Mouse (Mus musculus) cerebellum, adult 2 months (tissue): ENCODE results near the gene Rgs21. TPM values are rescaled to one million over a fixed set of nuclear protein-coding genes. Genes with fewer than 3 reads are reported as not detected.

ENCODE experiments used
- DNase-seq, 2 experiments: peaks; one replicate each; pipeline ENCODE4 v3.0.0; 2021
- H3K27ac ChIP-seq: fragments of 200-500 bp; 2 replicates; pipeline ENCODE4 v1.5.1; 2012; ENCODE audit warnings: low read length, control low read depth, inconsistent platforms; ENCODE audit not compliant: insufficient read depth
- H3K27me3 ChIP-seq: fragments of 200-500 bp; 2 replicates; pipeline ENCODE4 v1.6.1; 2012; ENCODE audit warnings: inconsistent platforms, mild to moderate bottlenecking, low read length, moderate library complexity; ENCODE audit not compliant: control insufficient read depth, insufficient read depth
- H3K4me1 ChIP-seq: fragments of 200-500 bp; 2 replicates; pipeline ENCODE4 v1.6.1; 2011; ENCODE audit warnings: low read length; ENCODE audit not compliant: control insufficient read depth, insufficient read depth
- H3K4me3 ChIP-seq: fragments of 200-500 bp; replicated peaks from 2 replicates; pipeline ENCODE3; 2011; ENCODE audit warnings: mild to moderate bottlenecking, low read depth, low read length, control low read depth; ENCODE audit not compliant: insufficient read depth
- CTCF ChIP-seq: fragments of 200-500 bp; IDR thresholded peaks from 2 replicates; pipeline ENCODE4 v1.5.1; 2011; ENCODE audit warnings: low read depth, mild to moderate bottlenecking, control low read depth, low read length, moderate library complexity, borderline replicate concordance; ENCODE audit not compliant: insufficient read depth
- POLR2A ChIP-seq: fragments of 200-500 bp; IDR thresholded peaks from 2 replicates; pipeline ENCODE4 v1.6.1; 2011; ENCODE audit warnings: low read length, control low read depth, borderline replicate concordance; ENCODE audit not compliant: insufficient read depth
- WGBS: fragments of 180-500 bp; shearing (Covaris S2); methylation state at CpG from one replicate; pipeline ENCODE4 v1.1.7; 2018; 5-methylcytosine and 5-hydroxymethylcytosine counted together
- polyA plus RNA-seq: library from polyadenylated mRNA; depleted of rRNA; stranded (reverse); fragments of >200 nt; gene quantifications from 2 replicates; pipeline ENCODE4 v1.2.3, GENCODE M21; 2012; rRNA removed

Rgs21 gene
- polyA plus RNA-seq, 1 experiment = not detected

- DNase-seq = no peak
- Histone ChIP-seq H3K27me3 (no peaks in the 10 kb centered on the region), H3K27ac (no peak overlapping the region), H3K4me1 (no peaks in the 10 kb centered on the region), H3K4me3 (no peak overlapping the region)
- TF ChIP-seq CTCF (no peak), POLR2A (no peak)
- WGBS = 85% methylated on average over 5 of the region's 5 CpGs
Observed at GRCm38 (mm10) chr1:144488223-144488835, 79.1 kb downstream of the Rgs21 start.

Other genes starting within 250 kb of the Rgs21 start
- gene Rgs18, start 207.8 kb upstream of the Rgs21 start, polyA plus RNA-seq = 0.06 and 0.13 TPM in 2 replicates